Mouse (Mus musculus): Measurements from ENCODE around the gene Polr2l. TPM values are rescaled to one million over a fixed set of nuclear protein-coding genes. Genes with fewer than 3 reads are reported as not detected.

Polr2l gene
- polyA plus RNA-seq, 1 experiment from 2014 or later = 36.4 TPM

GRCm38 (mm10) chr7:141472763-141473162 lies 2.2 kb downstream of the Polr2l start:
- WGBS (ENCODE audit: insufficient replicate concordance) = 76% methylated on average over 6 of the region's 6 CpGs
- no peak overlapping the region for H3K27ac ChIP-seq (ENCODE audit: low read length)
- H3K36me3 ChIP-seq (ENCODE audit: control insufficient read depth, insufficient read depth) = peaks cover 12% of the 10 kb centered on the region
- H3K27me3 ChIP-seq (ENCODE audit: control insufficient read depth, insufficient read depth, low read depth, low read length) = no peaks in the 10 kb centered on the region
- ATAC-seq (ENCODE audit: low read depth) = no peak
- no peaks in the 10 kb centered on the region for H3K9me3 ChIP-seq (replicated peaks; ENCODE audit: control insufficient read depth, low read length)
- H3K9ac ChIP-seq (ENCODE audit: low read depth, low read length) = no peak overlapping the region
- H3K4me1 ChIP-seq (ENCODE audit: control insufficient read depth, low read depth, low read length) = peaks cover 56% of the 10 kb centered on the region
- H3K4me2 ChIP-seq (ENCODE audit: low read depth, low read length) = no peak overlapping the region
- H3K4me3 ChIP-seq (ENCODE audit: low read depth, low read length) = no peak overlapping the region

GRCm38 (mm10) chr7:141472226-141472625 lies 2.7 kb downstream of the Polr2l start:
- Histone ChIP-seq H3K36me3 (ENCODE audit: control insufficient read depth, insufficient read depth) (peaks cover 12% of the 10 kb centered on the region), H3K9ac (ENCODE audit: low read depth, low read length) (no peak overlapping the region), H3K9me3 (replicated peaks; ENCODE audit: control insufficient read depth, low read length) (no peaks in the 10 kb centered on the region), H3K4me1 (ENCODE audit: control insufficient read depth, low read depth, low read length) (peaks cover 52% of the 10 kb centered on the region), H3K4me3 (ENCODE audit: low read depth, low read length) (no peak overlapping the region), H3K27me3 (ENCODE audit: control insufficient read depth, insufficient read depth, low read depth, low read length) (no peaks in the 10 kb centered on the region), H3K27ac (ENCODE audit: low read length) (no peak overlapping the region), H3K4me2 (ENCODE audit: low read depth, low read length) (no peak overlapping the region)
- no peak for ATAC-seq (ENCODE audit: low read depth)
- WGBS (ENCODE audit: insufficient replicate concordance) = 69% methylated on average over 6 of the region's 6 CpGs

GRCm38 (mm10) chr7:141471236-141471635 lies 3.7 kb downstream of the Polr2l start:
- Histone ChIP-seq H3K27ac (ENCODE audit: low read length) (no peak overlapping the region), H3K4me1 (ENCODE audit: control insufficient read depth, low read depth, low read length) (peaks cover 50% of the 10 kb centered on the region), H3K9me3 (replicated peaks; ENCODE audit: control insufficient read depth, low read length) (no peaks in the 10 kb centered on the region), H3K27me3 (ENCODE audit: control insufficient read depth, insufficient read depth, low read depth, low read length) (peaks cover 6% of the 10 kb centered on the region), H3K9ac (ENCODE audit: low read depth, low read length) (no peak overlapping the region), H3K36me3 (ENCODE audit: control insufficient read depth, insufficient read depth) (peaks cover 12% of the 10 kb centered on the region), H3K4me3 (ENCODE audit: low read depth, low read length) (no peak overlapping the region), H3K4me2 (ENCODE audit: low read depth, low read length) (no peak overlapping the region)
- ATAC-seq (ENCODE audit: low read depth) = no peak
- WGBS (ENCODE audit: insufficient replicate concordance) = 85% methylated on average over 1 of the region's 1 CpGs

DNA sequence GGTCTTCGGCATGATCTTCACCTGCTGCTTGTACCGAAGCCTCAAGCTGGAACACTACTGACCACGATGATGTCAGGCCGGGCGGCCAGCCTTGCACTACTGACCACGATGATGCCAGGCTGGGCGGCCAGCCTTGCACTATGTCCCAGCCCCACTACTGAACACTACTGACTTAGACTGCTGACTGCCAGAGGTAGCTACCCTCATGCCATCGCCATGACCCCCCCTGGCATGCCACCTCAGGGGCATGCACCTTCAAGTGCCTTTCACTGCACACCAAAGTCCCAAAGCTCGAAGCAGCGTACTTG lies 4.3 kb downstream of the Polr2l start:
- ATAC-seq (ENCODE audit: low read depth) = no peak
- peaks cover 43% of the 10 kb centered on the region for H3K4me1 ChIP-seq (ENCODE audit: control insufficient read depth, low read depth, low read length)
- H3K9me3 ChIP-seq (replicated peaks; ENCODE audit: control insufficient read depth, low read length) = no peaks in the 10 kb centered on the region
- 87% methylated on average over 10 of the region's 10 CpGs for WGBS (ENCODE audit: insufficient replicate concordance)
- peaks cover 12% of the 10 kb centered on the region for H3K27me3 ChIP-seq (ENCODE audit: control insufficient read depth, insufficient read depth, low read depth, low read length)
- H3K36me3 ChIP-seq (ENCODE audit: control insufficient read depth, insufficient read depth) = peaks cover 12% of the 10 kb centered on the region
- H3K9ac ChIP-seq (ENCODE audit: low read depth, low read length) = no peak overlapping the region
- no peak overlapping the region for H3K27ac ChIP-seq (ENCODE audit: low read length)
- H3K4me3 ChIP-seq (ENCODE audit: low read depth, low read length) = no peak overlapping the region
- H3K4me2 ChIP-seq (ENCODE audit: low read depth, low read length) = no peak overlapping the region

GRCm38 (mm10) chr7:141469901-141470636 lies 4.9 kb downstream of the Polr2l start:
- no peak overlapping the region for H3K9ac ChIP-seq (ENCODE audit: low read depth, low read length)
- H3K36me3 ChIP-seq (ENCODE audit: control insufficient read depth, insufficient read depth) = peaks cover 12% of the 10 kb centered on the region
- H3K4me2 ChIP-seq (ENCODE audit: low read depth, low read length) = no peak overlapping the region
- H3K4me3 ChIP-seq (ENCODE audit: low read depth, low read length) = no peak overlapping the region
- H3K27ac ChIP-seq (ENCODE audit: low read length) = no peak overlapping the region
- H3K4me1 ChIP-seq (ENCODE audit: control insufficient read depth, low read depth, low read length) = peaks cover 43% of the 10 kb centered on the region
- no peaks in the 10 kb centered on the region for H3K9me3 ChIP-seq (replicated peaks; ENCODE audit: control insufficient read depth, low read length)
- WGBS (ENCODE audit: insufficient replicate concordance) = 88% methylated on average over 18 of the region's 18 CpGs
- H3K27me3 ChIP-seq (ENCODE audit: control insufficient read depth, insufficient read depth, low read depth, low read length) = peaks cover 17% of the 10 kb centered on the region
- ATAC-seq (ENCODE audit: low read depth) = no peak

DNA sequence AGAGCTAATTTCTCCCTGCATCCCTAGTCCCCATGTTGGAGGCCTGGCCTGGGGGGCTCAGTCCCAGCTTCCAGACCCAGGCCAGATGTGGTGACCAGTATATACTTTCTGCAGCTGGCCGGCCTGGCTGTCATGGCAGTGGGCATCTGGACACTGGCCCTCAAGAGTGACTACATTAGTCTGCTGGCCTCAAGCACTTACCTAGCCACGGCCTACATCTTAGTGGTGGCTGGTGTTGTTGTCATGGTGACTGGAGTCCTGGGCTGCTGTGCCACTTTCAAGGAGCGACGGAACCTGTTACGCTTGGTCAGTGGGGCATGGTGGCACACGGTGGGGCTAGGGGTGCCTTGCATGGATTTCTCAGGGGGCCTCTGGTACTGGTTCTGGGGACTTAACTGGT lies 5.6 kb downstream of the Polr2l start:
- Histone ChIP-seq H3K4me2 (ENCODE audit: low read depth, low read length) (no peak overlapping the region), H3K4me3 (ENCODE audit: low read depth, low read length) (no peak overlapping the region), H3K9me3 (replicated peaks; ENCODE audit: control insufficient read depth, low read length) (no peaks in the 10 kb centered on the region), H3K36me3 (ENCODE audit: control insufficient read depth, insufficient read depth) (peaks cover 12% of the 10 kb centered on the region), H3K27ac (ENCODE audit: low read length) (no peak overlapping the region), H3K4me1 (ENCODE audit: control insufficient read depth, low read depth, low read length) (peaks cover 47% of the 10 kb centered on the region), H3K27me3 (ENCODE audit: control insufficient read depth, insufficient read depth, low read depth, low read length) (peaks cover 24% of the 10 kb centered on the region), H3K9ac (ENCODE audit: low read depth, low read length) (no peak overlapping the region)
- WGBS (ENCODE audit: insufficient replicate concordance) = 82% methylated on average over 6 of the region's 6 CpGs
- no peak for ATAC-seq (ENCODE audit: low read depth)

- no peaks in the 10 kb centered on the region for H3K9me3 ChIP-seq (replicated peaks; ENCODE audit: control insufficient read depth, low read length)
- H3K4me3 ChIP-seq (ENCODE audit: low read depth, low read length) = peak overlapping the region; percentile 75
- peaks cover 31% of the 10 kb centered on the region for H3K27me3 ChIP-seq (ENCODE audit: control insufficient read depth, insufficient read depth, low read depth, low read length)
- H3K9ac ChIP-seq (ENCODE audit: low read depth, low read length) = peak overlapping the region; percentile 85
- peak; percentile 47 for ATAC-seq (ENCODE audit: low read depth)
- peak overlapping the region; percentile 75 for H3K27ac ChIP-seq (ENCODE audit: low read length)
- peak overlapping the region; percentile 97 for H3K4me2 ChIP-seq (ENCODE audit: low read depth, low read length)
- peaks cover 12% of the 10 kb centered on the region for H3K36me3 ChIP-seq (ENCODE audit: control insufficient read depth, insufficient read depth)
- peaks cover 42% of the 10 kb centered on the region for H3K4me1 ChIP-seq (ENCODE audit: control insufficient read depth, low read depth, low read length)
- WGBS (ENCODE audit: insufficient replicate concordance) = 5% methylated on average over 8 of the region's 8 CpGs
Observed at GRCm38 (mm10) chr7:141468522-141469211, 6.3 kb downstream of the Polr2l start.

DNA sequence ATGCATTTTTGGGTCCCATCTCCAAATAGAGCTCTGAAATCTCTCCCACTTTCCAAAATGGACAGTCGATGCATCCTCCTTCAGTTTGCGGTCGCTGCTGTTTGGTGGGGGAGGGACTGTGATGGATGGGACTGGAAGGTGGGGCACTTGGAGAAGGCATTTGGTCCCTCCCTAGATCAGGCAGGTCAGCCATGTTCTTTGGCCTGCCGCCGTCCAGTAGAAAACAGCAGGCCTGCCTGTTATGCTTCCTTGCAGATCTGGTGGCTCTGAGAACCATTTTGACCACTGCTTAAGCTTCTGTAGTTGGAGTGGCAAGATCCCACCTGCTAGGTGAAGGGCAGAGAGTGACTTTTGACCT lies 6.8 kb downstream of the Polr2l start:
- Histone ChIP-seq H3K9me3 (replicated peaks; ENCODE audit: control insufficient read depth, low read length) (no peaks in the 10 kb centered on the region), H3K9ac (ENCODE audit: low read depth, low read length) (peak overlapping the region; percentile 85), H3K4me2 (ENCODE audit: low read depth, low read length) (peak overlapping the region; percentile 97), H3K36me3 (ENCODE audit: control insufficient read depth, insufficient read depth) (peaks cover 12% of the 10 kb centered on the region), H3K4me3 (ENCODE audit: low read depth, low read length) (peak overlapping the region; percentile 75), H3K27ac (ENCODE audit: low read length) (peak overlapping the region; percentile 75), H3K4me1 (ENCODE audit: control insufficient read depth, low read depth, low read length) (peaks cover 37% of the 10 kb centered on the region), H3K27me3 (ENCODE audit: control insufficient read depth, insufficient read depth, low read depth, low read length) (peaks cover 36% of the 10 kb centered on the region)
- no peak for ATAC-seq (ENCODE audit: low read depth)
- 26% methylated on average over 5 of the region's 5 CpGs for WGBS (ENCODE audit: insufficient replicate concordance)

Measured in liver, embryonic 16.5 days (tissue).